Mouse (Mus musculus): ENCODE measurements at regions not wholly inside any gene's neighbourhood (a gene's known extent, or its start where the extent isn't known, plus 50 kb on each side); places are given as distances from the start of the nearest gene placed in this dataset.

- no peak for DNase-seq
Observed at GRCm38 (mm10) chr15:5414401-5414800, 170.4 kb upstream of the Ptger4 start.

- DNase-seq: no peak
Observed at GRCm38 (mm10) chr15:5416031-5416430, 172.0 kb upstream of the Ptger4 start.

GRCm38 (mm10) chr15:5426641-5427040 is 182.7 kb upstream of the Ptger4 start:
- no peak for DNase-seq

- DNase-seq: no peak
Observed at GRCm38 (mm10) chr15:5427319-5428048, 183.5 kb upstream of the Ptger4 start.

GRCm38 (mm10) chr15:5432018-5432417 is 188.0 kb upstream of the Ptger4 start:
- DNase-seq: no peak

GRCm38 (mm10) chr15:5437020-5437419 is 193.0 kb upstream of the Ptger4 start:
- DNase-seq: no peak

- no peak for DNase-seq
Observed at GRCm38 (mm10) chr15:5446040-5446755, 202.2 kb upstream of the Ptger4 start.

- DNase-seq: no peak
Observed at GRCm38 (mm10) chr15:5446756-5447314, 202.8 kb upstream of the Ptger4 start.

GRCm38 (mm10) chr15:5447707-5448496 is 203.9 kb upstream of the Ptger4 start:
- DNase-seq: no peak

GRCm38 (mm10) chr15:5459083-5459482 is 215.1 kb upstream of the Ptger4 start:
- no peak for DNase-seq

GRCm38 (mm10) chr15:5459580-5459979 is 215.6 kb upstream of the Ptger4 start:
- no peak for DNase-seq

- no peak for DNase-seq
Observed at GRCm38 (mm10) chr15:5462651-5463050, 218.7 kb upstream of the Ptger4 start.

- DNase-seq: no peak
Observed at GRCm38 (mm10) chr15:5464732-5465131, 220.7 kb upstream of the Ptger4 start.

- DNase-seq: no peak
Observed at GRCm38 (mm10) chr15:5468535-5469073, 224.6 kb upstream of the Ptger4 start.

GRCm38 (mm10) chr15:5475389-5475995 is 231.5 kb upstream of the Ptger4 start:
- no peak for DNase-seq

GRCm38 (mm10) chr15:5493286-5493685 is 249.3 kb upstream of the Ptger4 start:
- no peak for DNase-seq

GRCm38 (mm10) chr15:5495187-5495849 is 251.3 kb upstream of the Ptger4 start:
- DNase-seq: no peak

GRCm38 (mm10) chr15:5495954-5496353 is 252.0 kb upstream of the Ptger4 start:
- DNase-seq: no peak

- no peak for DNase-seq
Observed at GRCm38 (mm10) chr15:5504502-5504901, 260.5 kb upstream of the Ptger4 start.

- no peak for DNase-seq
Observed at GRCm38 (mm10) chr15:5506848-5507544, 263.0 kb upstream of the Ptger4 start.

GRCm38 (mm10) chr15:5507545-5507913 is 263.5 kb upstream of the Ptger4 start:
- no peak for DNase-seq
